Mouse (Mus musculus) erythroblast, embryonic 14.5 days (primary cell): Measurements from ENCODE around the gene Trp53.

Experiments used
- GATA1 ChIP-seq: IDR thresholded peaks from 2 replicates; pipeline ENCODE4 v1.6.1; 2012; ENCODE audit warnings: low read length, inconsistent platforms, mixed read lengths
- TAL1 ChIP-seq: IDR thresholded peaks from 3 replicates; pipeline ENCODE4 v1.6.1; 2012; ENCODE audit warnings: low read length, inconsistent platforms, mixed read lengths

- TF ChIP-seq TAL1 (no peak), GATA1 (no peak)
Measured at GRCm38 (mm10) chr11:69581814-69582213, 1.7 kb downstream of the Trp53 start.
